Mouse (Mus musculus) mouse trophoblast stem cell (cell line): ENCODE data around the gene Nrbf2.

Experiments
- in situ Hi-C, 2 experiments: fragments of 300-500 bp; cut with MseI, MboI; formaldehyde crosslinking; loops; 2 replicates in 1 of 2; 3 replicates in 1 of 2; pipeline ENCODE4 v1.15.1; 2025

The Nrbf2 gene

DNA sequence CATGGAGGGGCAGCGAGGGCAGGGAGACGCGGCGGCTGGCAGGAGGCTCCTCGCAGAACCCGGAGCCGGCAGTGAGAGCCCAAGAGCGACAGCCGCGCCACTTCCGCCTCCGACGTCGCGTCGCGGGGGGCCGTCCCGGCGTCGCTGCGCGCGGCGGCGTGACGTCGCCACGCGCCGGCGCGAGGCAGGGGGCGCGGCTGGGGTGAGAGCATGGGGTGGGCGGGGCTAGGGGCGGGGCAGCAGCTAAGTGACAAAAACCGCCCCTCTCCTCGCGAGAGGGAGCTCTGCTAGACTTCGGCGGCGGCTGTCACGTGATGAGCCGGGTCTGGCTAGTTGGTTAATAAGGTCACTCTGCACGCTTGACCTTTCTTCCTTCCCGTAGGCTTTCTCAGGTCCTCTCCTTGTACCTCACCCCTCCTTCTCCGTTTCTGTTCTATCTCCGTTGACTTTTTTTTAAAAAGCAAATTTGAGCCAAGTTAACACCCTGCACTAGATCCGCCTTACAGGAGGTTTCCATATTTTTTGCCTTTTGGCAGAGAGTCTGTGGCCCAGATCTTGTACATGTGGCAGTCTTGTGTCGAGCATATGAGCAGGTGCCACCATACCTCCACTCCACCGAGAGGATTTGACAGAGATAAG, at the start of gene Nrbf2:
TSS of gene Nrbf2 (minus strand) at position 130 of the 639 bp plus-strand sequence.
- in situ Hi-C loops = no loop called here

DNA sequence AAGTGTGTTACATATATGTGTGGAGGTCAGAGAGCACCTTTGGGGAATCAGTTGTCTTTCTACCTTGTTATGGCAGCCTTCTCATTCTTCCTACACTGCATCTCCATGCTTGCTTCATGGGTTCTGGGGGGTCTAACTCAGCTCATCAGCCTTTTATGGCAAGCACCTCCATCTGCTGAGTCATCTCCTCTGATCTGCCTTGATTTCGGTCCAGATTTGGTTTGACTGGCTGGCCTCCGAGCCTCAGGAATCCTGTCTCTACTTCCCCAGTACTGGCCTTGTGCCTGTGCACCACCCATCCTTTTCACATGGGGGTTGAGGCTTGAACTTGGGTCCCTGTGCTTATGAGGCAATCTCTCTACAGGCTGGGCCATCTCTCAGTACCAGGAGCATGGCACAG, 45.5 kb upstream of the Nrbf2 start:
- in situ Hi-C loops = no loop called here

DNA sequence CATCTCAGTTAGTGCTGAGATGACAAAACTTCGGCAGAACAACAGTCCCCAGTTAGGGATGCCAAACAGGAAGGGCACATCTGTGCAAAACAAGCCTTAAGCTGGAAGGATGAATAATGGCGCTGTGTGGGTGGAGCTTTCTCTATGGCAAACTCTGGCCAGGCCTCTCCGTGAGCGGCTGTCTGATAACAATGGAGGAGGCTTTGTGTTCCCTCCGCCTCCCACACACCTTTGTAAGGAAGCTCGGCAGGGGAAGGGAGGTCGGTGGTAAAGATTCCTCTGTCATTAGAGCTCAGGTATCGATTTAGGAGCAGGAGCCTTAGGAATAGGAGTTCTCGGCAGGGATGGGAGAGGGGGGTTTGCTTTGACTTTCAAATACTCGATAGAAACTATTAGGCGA, 44.6 kb upstream of the Nrbf2 start:
- in situ Hi-C loops = no loop called here

DNA sequence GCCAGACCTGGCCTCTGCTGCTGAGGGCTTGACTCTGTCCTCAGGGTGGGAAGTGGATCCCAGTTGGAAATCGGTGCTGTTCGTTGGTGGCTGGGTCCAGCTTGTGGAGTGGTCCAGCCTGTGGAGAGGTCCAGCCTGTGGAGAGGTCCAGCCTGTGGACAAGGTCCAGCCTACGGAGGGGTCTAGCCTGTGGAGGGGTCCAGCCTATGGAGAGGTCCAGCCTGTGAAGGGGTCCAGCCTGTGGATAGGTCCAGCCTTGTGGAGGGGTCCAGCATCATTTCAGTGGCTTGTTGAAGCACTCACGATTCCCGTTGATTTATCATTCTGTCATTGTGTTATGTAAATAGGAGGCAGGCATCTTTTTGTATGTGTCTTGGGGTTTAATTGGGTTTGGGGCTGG, 43.1 kb upstream of the Nrbf2 start:
- in situ Hi-C loops = no loop called here

DNA sequence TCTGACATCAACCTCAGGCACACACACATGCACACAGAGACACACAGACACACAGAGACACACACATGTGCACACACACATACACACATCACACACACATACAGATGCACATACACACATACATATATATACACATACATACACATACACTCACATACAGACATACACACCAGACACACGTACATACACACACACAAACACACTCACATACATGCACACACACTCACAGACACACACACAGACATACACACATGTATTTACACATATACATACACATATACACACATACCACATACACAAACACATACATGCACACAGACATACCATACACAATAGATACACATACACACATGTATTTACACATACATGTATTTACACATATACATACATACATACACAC, 38.9 kb upstream of the Nrbf2 start:
- in situ Hi-C loops = no loop called here

DNA sequence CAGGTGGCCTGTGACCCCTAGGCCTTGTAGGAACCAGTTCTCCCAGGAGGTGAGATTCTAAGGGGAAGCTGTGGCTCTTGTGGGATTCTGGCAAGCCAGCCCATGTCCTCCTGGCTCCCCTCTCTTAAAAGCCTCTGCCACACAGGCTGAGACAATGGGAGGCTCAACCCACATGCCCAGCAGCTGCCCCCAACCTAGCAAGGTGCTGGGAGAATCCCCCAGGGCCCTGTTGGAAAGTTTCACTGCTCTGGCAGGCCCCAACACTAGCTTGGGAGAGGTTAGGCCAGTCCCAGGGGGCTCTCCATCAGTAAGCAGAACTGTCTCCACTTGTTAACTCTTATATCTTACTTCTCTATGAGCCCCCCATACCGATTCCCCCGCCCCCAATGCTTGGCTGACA, 36.3 kb upstream of the Nrbf2 start:
- in situ Hi-C loops = no loop called here

DNA sequence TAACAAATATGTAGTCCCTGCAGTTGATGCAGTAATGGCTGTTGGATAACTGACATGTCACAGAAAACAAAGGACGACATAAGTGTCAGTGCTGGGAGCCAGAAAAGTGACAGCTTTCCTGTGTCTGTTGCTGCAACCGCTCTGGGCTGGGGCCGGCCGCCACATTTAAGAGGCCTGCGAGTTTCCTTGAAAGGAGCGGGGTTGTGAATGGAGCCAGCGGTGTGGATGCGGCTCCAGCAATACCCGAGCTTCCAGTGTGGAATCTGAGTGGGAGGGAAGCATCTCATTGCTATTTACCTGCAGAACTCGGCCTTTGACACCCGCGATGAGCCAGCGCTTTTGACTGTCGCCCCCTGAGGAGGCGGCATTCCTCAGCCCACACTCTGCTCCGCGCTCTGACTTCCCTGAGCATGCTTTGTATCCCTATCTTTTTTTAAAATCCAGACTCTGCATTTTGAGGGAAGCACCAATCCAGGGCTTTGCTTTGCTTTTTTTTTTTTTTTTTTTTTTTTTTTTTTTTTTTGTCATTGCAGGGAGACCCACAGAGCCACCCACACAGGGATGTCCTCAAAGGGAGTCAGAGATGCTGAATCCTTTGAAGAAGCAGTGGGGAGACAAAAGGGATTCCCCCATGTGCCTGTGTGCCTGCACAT, 35.2 kb upstream of the Nrbf2 start:
- in situ Hi-C loops = no loop called here

DNA sequence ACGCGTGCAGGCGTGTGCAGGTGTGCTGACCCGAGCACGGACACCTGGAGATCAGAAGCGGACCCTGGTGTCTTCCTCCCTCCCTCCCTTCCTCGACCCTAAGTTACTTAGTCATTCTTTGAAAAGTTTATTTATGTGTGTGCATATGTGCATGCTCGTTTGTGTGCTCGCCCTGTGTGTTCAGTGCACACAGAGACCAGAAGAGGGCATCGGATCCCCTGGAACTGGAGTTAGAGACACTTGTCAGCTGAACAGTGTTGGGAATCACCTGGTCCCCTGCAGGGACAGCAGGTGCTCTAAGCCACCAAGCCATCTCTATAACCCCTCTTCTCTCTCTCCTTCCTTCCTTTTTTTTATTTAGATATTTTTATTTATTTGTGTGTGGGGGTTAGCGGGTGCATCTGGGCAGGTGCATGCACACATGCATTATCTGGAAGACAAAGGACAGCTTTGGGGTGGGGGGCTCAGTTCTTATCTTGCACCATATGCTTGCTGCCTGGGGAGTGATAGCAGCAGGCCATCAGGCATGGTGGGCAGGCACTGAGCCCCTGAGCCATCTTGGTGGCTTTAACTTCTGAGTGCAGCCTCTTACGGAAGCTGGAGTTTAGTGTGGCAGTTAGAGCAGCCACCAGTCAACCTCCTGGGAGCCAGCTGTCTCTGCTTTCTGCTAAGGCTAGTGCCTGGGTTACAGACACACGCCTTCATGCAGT, 34.1 kb upstream of the Nrbf2 start:
- in situ Hi-C loops = loop anchor here (10.0 kb wide), 3 partner anchors 216 to 416 kb away; partner anchors contain the start of gene Egr2 (in 2 of the 2)

DNA sequence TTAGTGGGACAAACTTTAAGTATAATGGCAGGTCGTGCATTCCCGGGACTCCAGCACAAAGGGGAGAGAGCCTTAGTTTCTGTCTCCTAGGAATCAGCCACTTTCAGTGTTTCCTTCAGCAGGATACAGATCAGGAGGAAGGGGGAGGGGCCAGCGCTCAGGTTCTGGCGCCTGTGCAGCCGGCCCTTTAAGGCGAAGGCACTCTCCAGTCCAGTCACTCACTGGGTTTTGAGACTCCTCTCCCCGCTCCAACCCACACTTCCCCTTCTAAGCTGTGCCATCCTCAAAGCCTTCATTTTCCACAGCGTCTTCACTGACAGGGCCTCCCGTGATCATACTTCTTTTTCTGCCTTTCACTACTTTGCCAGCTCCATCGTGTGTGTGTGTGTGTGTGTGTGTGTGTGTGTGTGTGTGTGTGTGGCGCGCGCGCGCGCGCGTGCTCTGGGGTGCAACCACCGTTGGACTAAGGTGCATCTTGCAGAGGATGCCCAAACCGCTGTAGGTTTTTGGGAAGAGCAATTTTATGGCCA, 32.9 kb upstream of the Nrbf2 start:
- in situ Hi-C loops = loop anchor here (10.0 kb wide), 3 partner anchors 217 to 417 kb away; partner anchors contain the start of gene Egr2 (in 2 of the 2)

DNA sequence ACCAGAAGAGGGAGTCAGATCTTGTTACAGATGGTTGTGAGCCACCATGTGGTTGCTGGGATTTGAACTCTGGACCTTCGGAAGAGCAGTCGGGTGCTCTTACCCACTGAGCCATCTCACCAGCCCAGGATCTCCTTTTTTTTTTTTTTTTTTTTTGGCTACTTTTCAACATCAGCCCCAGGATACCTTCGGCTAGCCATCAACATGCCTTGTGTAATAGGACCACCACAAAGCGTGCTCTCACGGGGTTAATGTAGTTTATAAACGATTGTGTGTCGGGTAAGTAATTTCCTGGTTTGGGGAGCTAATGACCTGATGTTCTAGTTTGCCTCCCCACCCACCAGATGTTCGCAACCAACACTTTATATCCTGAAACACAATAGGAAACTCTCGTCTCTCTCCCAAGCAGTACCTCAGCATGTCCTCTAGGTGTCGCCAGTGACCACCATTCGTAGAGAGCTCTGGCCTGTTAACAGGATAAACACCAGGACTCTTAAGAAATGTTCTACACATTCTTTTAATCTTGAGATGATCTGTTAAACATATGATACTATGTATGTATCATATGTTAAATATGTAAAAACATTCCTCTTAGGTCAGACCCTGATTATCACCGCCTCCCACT, 29.8 kb upstream of the Nrbf2 start:
- in situ Hi-C loops = loop anchor here (10.0 kb wide), 3 partner anchors 220 to 420 kb away; partner anchors contain the start of gene Egr2 (in 2 of the 2)

DNA sequence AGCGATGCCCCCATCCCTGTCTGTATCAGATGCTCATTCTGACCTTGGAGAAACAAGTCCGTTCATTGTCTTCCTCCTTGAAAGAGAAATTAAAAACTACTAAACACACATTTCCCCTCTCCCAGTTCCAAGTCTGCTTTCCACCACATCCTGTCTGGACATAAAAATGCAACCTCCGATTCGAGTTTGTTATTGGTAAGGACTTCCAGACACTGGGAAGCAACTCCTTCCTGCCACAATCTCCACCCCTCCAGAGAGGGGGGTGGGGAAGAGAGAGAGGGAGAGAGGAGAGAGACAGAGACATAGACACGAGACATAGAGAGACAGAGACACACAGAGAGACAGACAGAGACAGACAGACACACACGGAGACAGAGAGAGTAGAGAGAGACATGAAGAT, 27.4 kb upstream of the Nrbf2 start:
- in situ Hi-C loops = loop anchor here (10.0 kb wide), 3 partner anchors 222 to 422 kb away; partner anchors contain the start of gene Egr2 (in 2 of the 2)

DNA sequence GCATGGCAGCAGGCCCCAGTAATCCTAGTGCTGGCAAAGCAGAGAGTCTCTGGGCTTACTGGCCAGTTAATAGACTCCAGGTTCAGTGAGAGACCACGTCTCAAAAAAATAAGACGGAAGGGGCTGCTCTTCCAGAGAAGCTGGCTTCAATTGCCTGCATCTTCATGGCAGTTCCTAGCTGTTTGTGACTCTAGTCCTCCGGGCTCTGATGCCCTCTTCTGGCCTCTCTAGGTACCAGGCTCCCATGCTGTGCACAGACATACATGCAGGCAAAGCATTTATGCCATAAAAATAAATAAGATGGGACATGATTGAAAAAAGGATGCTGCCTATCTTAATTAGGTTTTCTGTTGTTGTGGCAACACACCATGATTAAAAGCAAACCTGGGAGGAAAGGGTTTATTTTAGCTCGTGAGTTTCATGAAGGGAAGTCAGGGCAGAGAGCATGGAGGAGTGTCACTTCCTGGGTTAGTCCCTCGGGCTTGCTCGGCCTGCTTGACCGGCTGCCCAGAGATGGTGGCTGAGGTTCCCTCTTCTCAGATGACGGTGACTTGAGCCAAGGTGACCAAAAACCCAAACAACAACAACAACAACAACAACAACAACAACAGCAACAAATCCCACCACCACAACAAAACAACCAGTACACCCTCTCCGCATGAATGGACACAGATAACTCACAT, 26.3 kb upstream of the Nrbf2 start:
- in situ Hi-C loops = loop anchor here (10.0 kb wide), 3 partner anchors 223 to 423 kb away; partner anchors contain the start of gene Egr2 (in 2 of the 2)

DNA sequence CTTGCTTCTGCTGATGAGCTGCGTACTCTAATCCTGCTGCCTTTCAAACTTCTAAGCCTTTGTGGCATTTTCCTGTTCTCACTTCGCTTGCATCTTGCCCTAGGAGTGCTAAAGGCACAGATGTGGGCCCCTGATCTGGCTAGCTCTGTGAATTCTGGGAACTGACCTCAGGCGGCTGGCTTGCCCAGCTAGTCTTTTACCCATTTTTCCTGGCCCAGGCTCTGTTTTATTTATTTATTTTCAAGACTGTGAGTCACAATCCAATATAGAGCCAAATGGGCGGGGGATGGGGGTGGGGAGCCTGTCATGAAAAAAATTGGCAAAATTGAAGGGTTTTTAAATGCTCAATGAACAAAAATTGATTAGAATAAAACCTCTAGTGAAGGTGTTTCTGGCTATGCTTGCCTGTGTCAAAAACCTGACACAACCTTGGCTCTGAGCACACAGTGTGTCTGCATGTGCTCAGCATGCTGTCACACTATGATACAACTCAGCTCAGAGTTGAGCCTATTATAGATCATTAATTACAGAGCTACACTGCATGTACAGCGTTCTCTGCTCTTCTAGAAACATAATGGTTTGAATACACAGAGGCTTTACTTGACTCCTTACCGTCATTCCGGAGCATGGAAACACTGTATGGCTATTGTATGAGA, 24.5 kb upstream of the Nrbf2 start:
- in situ Hi-C loops = loop anchor here (10.0 kb wide), 3 partner anchors 225 to 425 kb away; partner anchors contain the start of gene Egr2 (in 2 of the 2)

DNA sequence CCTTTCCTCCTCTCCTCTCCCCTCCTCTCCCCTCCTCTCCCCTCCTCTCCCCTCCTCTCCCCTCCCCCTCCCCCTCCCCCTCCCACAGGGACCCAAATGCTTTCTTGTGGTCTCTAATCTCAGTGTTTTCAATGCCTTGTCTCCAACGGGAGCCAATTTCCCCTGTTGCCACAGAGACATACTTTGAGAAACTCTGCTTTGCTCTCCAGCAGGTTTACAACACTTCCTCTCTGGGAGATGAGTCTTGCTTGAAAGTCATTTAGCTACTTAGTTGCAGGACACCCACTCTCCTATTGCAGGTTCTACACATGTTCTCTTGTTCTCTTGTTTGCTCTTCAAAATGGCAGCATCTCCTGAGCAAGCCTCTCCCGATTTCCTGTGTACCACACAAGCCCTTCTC, 17.2 kb upstream of the Nrbf2 start:
- in situ Hi-C loops = no loop called here

DNA sequence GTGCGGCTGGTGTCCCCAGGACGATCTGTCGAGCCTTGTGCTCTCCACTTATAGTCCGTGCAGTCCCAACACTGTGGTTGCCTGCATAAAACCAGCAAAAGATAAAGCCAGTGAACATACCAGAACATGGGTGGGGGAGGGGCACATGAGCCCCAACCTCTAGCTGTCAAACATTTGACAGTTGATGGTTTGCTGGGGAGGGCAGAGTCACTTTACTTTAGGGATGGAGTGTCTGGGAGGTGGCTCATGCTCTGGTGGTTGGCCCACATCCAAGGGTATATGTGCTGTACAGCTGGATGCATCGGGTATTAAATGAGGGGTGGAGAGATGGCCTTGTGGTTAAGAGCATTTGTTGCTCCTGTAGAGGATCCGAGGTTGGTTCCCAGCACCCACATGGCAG, 15.9 kb upstream of the Nrbf2 start:
- in situ Hi-C loops = no loop called here

DNA sequence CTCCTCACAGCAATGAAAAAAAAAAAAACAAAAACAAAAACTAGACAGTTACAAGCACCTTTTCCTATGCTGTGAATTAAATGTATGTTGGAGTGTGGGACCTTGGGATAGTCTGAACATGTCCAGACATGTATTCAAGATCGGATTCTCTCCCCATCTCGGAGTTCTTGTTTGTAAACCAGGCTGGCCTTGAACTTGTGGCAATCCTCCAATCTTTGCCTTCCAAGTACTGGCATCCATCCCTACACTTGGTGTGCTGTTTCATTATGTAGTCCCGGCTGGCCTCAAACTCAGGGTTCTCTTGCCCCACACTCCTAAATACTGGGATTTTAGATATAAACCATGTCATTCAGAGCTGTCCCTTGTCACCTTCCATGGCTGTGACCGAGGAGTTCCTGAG, 14.2 kb upstream of the Nrbf2 start:
- in situ Hi-C loops = no loop called here

DNA sequence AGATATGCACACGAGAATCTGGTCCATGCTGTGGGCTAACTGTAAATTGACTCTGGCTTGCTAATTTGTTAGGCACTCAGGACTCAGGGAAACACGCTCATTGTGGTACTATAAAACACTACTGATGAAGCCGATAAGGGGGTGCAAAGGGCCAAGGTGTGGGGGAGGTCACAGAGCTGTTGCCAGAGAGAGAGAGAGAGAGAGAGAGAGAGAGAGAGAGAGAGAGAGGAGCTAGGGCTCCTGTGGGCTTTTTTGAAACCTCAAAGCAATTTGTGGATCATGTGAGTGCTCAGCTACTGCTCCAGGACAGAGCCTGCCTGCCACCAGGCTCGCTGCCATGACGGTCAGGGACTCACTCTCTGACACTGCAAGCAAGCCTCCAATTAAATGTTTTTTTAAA, 13.8 kb upstream of the Nrbf2 start:
- in situ Hi-C loops = no loop called here

DNA sequence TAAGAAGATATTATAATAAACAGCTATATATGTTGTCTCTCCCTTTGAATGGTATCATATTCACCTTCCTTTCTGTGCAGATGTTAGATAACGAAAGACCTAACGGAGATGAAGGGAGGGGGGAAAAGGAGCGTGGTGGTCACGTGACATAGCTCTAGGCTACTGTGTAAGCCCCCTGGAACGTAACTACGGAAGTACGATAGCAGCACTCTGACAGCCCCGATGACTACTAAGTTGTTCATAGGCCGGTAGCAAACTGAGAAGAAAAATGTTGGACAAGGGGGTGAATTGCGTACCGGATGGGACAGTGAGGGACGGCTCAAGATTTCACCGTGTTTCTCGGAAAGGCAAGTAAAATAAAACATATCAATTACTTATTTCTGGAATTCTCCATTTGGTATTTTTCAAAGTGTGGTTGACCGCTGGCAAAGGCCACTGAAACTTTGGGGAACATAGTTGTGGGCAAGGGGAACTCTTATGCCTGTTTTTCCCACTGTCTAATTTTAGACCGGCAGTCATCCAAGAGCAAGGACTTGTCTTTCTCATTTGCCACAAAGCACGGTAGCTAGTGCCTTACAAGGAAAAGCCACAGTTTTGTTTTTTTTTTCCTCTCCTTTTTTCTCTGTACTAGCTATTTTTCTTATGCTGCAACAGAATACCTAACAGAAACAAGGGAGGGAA, 12.2 kb upstream of the Nrbf2 start:
- in situ Hi-C loops = no loop called here

DNA sequence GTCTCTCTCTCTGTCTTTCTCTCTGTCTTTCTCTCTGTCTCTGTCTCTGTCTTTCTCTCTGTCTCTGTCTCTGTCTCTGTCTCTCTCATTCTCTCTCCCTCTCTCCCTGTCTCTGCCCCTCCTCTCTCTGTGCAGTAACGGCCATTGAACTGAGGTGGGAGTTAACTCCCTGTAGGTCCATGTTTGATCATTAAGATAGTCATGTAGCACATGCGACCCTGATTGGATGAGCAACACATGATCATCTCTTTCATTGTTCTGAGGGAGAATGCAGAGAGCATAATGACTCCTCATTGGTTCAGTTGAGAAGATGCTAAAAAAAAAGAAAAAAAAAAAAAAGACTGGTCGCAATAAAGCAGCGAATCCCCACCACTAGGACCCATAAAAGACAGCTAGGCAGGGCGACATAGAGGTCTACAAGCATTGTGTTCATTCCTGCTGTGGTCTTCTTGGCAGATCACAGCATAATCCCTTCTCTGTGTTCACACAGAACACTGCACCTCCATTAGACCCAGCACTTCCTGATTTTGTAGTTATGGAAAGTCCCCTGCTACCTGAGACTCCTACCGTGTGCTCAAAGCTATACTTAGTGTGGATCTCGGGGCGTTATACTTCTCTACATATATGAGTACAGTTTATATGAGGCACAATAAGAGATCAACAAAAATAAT, 11.5 kb upstream of the Nrbf2 start:
- in situ Hi-C loops = no loop called here
